Mouse (Mus musculus): ENCODE data around the gene Mamstr.
A peak's percentile ranks its signal among the peaks of the same experiment; 100 is the strongest.
"Not testable (repeated sequence)": the region's sequence is repeated elsewhere in the genome, so short reads cannot be mapped to it uniquely, and the experiment has no call there.

Mamstr gene

DNA sequence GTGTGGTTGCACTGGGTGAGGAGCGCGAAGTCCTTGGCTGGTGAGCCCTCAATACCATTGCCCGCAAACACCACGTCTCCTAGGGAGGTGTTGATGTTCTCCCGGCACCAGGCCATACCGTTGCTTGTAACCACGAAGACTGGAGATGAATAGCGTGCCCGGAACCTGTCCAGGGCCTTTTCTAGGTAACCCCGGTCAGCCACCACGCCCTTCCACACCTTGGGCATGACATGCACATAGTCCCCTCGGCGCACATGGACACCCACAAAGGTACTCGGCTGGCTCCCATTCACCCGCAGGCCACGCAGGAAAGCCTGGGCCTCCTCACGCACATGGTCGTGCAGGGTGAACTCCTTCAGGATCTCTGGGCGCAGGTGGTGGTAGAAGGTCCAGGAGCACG, 10.7 kb downstream of the Mamstr start:
- DNase-seq, result not testable (repeated sequence)

DNA sequence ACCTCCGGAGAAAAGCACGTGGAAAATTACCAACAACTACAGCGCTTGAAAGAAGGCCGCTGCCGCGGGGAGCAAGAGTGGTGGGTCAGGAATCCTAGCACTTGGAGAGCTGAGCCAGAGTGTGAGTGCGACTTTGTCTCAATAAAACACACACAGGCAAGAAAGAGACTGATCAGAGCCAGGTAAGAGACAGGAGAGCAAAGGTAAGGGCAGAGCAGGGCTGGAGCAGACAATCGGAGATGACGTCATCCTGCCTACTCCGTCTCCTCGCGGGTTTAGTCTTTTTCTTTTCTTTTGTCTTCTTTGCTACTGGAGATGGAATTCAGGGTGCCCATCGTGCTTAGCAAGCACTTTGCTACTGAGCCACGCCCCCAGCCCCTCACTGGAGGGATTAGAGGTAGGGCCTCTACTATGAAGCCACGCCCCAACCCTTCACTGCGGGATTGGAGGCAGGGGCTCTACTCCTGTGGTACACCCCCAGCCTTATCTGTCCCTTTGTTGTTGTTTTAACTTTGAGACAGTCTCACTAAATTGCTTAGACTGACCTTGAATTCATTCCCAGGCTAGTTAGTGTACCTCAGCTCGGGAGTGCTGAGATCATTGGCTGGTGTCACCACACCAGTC, 14.8 kb downstream of the Mamstr start:
- DNase-seq, result no peak

DNA sequence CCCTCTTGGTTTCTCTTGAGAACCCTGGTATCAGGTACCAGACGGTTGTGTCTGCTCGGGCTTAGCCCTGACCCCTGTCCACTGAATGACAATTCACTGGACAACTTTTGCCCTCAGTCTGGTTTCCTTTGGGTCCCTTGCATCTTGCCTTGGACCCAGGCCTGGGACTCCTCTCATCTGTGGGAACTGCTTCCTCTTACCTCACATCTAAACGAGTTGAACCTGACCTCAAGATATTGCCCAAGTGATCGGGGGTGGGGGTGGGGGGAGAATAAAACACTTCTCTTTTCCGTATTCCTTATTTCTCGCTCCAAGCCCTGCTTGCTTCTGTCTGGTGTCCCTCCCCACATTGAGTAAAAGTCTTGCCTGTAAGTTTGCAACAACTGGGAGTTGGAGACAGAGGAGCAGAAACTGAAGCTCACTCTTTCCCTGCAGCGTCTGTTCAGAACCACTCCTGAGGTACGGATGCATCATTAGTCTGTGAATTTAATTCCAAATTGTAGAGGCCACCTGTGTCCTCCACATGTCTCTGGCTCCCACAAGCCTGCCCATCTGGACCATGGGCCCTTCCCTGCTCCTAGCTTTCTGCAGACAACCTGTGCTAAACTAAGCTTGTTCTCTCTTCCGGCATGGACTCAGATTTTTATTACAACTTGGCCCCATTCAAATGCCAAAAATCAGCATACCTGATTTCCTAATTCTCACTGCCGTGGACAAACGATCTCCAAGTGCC, 21.1 kb downstream of the Mamstr start:
- no peak for DNase-seq

DNA sequence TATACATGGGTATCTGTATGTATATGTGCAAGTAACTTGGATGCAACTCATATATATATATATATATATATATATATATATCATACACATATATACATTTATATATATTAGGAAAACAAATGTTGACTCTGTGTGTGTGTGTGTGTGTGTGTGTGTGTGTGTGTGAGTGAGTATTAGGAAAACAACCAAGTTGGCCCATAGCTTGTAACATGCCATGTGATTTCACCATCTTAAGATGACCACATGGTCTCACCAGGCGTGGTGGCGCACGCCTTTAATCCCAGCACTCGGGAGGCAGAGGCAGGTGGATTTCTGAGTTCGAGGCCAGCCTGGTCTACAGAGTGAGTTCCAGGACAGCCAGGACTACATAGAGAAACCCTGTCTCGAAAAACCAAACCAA, 21.9 kb downstream of the Mamstr start:
- DNase-seq, result not testable (repeated sequence)

DNA sequence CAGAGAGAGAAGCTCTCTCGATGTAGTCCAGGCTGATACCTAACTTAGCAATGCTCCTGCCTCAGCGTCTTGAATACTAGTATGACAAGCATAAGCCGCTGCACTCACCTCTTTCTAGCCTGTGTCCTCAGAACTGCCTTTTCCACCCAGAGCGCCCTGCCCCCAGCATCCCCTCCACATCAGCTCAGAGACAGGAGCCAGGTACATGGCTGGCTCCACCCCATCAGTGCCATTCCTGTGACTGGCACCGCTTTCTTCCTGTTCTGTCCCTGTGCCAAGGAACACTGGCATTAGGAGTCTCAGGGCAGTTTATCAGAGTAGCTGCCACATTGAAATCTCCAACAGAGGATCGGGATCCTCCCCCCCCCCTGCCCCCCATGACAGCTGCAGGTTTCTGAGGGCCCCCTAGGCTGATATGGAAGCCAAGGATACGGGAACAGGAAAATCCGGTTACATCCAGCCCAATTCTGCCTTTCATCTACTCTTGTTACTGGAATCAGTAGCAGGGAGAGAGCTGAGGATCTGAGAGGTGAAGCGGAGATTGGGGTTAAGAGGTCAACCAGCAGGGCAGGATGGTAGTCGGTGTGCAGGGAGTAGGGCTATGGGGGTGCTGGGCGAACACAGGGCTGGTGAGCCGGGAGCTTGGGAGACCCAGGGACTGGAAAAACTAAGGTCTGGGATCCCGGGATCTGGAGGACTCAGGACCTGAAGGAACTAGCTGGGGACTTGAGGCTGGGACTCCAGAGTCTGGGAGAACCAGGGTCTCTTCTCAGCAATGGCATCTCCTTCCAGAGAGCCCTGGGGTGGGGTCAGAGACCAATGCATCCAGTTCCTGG, 25.7 kb downstream of the Mamstr start:
- no peak for DNase-seq

DNA sequence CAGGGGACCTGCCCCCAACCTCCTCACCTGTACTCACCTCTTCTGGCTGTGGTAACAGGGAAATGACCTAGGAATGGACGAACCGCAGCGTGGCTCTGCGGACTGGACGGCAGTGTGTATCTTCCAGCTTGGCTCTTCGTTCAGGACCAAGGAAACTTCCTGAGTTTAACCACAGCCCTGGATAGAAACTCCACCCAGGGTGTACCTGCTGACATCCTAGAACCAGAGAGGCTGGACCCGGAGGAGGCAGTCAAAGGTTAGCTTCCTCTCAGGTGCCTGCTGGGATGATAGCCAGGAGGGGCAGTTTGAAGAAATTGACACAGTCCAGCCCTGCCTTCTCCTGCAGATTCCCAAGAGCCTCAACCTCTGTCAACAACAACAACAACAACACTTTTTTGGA, 26.4 kb downstream of the Mamstr start, which contains the start of gene Fut2:
TSS of gene Fut2 (minus strand) at position 234 of the 400 bp plus-strand sequence.
- DNase-seq, result no peak

DNA sequence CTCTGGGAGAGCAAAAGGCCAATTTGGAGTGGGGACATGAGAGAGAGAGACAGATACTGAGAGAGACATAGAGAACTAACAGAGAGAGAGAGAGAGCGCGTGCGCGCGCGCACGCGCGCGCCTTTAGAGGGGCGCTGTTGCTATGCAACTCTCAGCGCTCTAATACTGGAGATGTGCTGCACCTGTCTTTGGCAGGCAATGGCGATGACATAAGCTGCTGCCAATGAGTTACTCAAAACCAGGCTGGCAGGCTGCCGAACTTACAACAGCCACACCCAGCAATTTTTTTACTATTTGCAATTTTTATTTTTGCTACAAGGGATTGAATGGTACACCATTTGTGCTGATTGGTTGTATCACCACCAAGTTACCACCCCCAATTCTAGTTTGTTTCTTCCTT, 28.0 kb downstream of the Mamstr start:
- DNase-seq, result no peak

DNA sequence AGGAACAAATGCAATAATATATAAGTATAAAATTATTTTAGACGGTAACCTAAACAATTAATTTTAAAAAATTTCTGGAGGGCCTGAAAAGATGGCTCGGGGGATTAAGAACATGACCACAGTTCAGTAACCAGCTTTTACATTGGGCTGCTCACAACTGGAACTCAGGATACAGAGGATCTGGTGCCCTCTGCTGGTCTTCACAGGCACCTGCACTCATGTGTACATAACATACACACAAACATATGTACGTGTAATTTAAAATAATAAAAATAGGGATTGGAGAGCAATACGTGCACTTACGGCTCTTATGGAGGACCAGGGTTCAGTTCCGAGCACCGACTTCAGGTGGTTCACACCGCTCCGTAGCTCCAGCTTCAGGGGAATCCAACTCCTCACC, 29.1 kb downstream of the Mamstr start:
- no peak for DNase-seq

DNA sequence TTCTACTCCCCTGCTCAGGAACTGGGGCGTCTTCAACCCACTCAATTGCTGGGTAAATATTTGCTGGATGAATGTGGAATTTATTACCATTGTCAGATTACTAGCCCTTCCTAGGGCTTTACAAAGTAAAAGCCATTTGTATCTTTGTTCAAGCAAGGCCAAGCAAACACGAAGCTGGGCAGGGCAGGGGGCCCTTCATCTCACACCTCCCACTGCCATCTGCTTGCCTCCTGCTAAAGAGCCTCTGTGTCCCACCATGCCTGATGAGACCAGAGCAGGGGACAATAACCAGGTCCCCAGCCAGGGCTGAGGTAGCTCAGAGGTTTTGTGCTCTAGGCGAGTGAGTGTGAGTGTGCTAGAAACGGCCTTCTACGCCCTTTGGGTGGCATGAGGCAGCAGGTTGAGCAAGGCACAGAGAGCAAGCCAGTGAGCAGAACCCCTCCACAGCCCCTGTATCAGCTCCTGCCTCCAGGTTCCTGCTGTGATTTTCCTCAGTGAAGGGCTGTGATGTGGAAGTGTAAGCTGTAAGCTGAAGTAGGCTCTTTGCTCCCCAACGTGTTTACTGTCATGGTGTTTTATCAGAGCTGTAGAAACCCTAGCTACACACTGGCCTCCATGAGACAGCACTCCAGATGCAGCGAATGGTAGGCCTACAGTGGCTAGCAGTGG, 38.0 kb downstream of the Mamstr start:
- DNase-seq, result no peak

DNA sequence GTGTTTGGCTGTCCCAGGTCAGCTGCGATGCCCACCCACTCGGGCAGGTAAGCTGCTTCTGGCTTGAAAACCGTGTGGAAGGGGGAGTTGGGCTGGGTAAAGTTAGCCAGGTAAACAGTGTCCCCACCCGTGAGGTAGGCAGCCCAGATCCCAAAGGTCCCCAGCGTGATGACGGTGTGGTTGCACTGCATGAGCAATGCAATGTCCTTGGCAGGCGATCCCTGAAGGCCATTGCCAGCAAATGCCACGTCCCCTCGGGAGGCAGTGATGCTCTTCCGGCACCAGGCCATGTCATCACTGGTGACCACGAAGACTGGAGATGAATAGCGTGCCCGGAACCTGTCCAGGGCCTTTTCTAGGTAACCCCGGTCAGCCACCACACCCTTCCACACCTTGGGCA, 38.7 kb downstream of the Mamstr start:
- no peak for DNase-seq

DNA sequence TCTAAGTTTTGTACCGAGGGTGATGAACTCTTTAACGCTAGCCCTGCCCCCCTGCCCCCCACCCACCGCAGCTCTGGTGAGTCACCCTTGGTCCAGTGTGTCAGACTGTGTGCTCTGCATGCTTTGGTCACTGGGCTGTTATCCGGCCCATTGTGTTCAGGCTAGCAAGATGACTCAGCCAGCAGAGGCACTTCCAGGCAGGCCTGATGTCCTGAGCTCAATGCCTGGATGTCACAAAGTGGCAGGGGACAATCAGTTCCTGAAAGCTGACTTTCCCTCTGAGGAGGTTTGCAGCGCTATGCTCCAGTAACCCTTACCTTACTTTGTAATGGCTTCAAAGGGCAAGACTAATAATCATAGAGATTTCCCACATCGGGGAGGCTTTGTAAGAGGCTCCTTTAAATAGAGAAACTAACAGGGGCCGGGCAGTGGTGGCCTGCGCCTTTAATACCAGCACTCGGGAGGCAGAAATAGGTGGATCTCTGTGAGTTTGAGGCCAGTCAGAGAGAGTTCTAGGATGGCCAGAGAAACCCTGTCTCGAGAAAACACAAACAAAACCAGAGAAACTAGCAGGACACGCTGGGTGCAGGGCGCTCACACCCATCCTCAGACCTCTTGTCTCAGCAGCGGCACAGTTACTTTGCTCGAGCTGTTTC, 40.3 kb downstream of the Mamstr start:
- DNase-seq, result peak; percentile 42 to 57

DNA sequence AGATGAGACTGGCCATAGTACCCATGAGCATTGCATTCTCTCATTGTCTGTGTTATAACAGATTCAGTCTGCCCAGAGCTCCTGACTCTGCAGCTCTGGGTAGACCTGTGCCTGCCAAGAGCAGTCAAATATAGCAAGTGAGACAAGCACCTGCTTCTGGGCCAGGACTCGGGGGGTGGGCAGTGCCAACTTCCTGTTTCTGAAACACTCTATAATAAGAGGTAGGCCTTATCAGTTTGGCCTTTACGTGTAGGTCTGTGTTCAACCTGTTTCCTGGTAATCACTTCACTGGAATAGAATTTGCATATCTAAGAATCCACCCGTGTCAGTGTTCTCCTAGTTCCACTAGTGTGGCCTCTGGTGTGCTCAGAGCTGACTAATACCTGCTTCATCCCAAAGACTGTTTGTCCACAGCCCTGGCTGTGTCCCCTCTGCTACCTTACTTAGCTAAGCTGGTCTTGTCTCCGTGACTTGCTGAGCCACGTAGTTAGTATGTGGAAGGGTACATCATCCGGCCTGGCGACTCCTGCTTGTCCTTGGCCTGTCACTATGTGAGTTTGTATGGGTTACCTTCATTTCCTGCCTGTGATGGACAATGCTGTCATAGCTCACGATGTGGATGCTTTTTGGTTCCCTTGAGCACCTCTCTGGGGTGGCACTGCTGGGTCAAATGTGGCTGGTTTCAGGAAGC, 41.4 kb downstream of the Mamstr start:
- no peak for DNase-seq

DNA sequence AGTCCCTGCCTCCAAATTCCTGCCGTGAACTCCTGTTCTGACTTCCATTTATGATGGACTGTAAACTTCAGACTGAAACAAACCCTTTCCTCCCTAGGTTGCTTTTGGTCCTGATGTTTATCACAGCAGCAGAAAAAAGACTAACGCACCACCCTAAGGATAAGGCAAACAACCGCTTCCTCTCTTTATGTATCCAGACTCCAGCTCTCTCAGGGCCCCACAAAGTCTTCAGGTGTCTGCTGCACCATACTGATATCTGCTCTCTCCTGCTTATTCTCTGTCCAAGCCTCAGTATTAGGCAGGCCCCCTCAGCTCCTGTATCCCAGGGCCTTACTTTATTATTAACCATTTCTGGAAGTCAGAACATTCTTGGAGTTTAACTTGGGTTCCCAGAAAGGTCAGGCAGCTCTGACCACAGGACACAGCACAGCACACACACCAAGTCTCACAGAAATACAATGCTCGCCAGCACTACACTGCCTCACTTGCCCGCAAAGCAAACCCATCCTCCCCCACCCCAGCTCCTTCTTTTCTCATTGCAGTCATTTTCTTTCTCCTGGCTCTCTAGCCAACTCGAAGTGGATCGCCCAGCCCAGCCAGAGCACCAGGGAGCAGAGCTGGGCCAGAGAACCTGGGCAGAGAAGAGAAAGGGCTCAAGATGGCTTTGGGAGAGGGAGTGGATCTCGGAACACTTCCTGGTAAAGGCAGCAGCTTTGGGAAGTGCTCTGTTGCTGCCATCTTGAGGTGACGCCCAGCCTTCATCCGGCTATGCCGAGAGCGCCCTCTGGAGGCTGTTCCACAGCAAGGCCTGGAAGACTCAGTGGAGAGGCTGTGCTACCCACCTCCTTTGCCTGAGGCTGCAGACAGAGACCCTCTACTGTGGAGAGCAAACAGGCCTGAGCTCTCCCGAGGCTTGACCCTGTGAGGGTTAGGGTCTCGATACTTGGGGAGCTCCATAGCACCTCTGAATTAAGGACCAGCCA, 42.7 kb downstream of the Mamstr start:
- peak; percentile 89 to 96 for DNase-seq

DNA sequence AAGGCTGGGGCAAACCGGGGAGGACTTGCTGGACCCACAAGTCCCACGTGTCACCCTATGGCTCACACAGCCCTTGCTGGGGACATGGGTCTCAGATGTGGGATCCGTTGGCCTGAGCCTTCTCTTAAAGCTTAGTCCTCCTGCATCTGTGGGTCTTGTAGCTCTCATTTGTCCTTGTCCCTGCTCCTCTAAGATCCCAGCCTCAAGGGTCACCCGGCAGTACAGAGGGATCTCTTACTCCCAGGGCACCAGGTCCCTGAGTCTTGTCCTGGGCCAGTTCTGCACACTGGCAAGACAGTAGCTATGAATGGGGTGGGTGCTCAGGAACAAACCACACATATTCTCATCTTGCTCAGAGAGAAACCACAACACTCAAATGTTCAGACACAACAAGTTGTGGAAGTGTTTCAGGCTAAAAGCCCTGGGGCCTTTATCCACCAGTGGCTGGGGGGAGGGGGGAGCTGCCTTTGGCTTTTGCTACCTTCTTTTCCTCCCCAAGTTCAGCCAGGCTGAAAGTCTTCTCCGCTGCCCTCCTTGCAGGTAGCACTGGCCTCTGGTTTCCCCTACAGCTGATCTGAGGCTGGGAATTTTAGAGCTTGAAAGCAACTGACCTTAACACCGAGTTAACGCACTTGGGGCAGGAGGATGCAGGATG, 43.7 kb downstream of the Mamstr start, which contains the start of gene Ntn5:
TSS of gene Ntn5 (plus strand) at position 627 of the 655 bp plus-strand sequence.
- DNase-seq, result no peak

DNA sequence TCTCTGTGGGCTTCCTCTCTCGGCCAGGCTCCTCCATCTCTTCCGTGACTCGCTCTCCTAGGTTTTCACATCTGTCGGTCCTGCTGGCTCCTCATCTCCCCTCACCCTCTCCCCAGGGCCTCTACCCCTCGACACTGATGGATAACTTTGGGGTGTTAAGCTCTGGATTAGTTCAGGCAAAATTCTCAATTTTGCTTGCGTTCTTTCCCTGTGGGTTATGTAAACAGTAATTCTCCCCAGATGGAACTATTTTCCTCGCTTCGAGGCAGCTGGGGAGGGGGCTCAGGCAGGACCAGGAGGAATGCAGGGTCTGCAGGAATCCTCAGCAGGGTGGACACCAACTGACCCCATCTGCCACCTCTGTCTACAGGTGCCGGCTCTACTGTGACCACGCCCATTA, 46.0 kb downstream of the Mamstr start:
- DNase-seq, result no peak

DNA sequence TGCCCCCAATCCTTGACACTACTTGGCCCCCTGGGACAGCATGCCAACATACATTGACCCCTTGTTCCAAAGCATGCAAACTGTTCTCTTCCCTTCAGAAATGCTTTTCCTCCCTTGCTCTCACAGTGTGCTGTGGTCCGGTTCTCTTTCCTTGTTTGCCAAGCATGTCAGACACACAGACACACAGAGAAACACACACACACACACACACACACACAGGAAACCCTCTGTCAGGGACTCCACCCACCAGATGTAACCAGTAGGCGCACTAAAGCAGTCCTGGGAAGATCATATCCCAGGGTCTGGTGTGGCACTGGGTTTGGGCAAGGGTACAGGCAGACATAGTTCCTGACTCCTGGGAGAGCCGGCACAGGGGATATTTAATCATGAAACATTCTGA, 47.1 kb downstream of the Mamstr start:
- DNase-seq, result peak in 1 of 2 experiments; percentile 42

DNA sequence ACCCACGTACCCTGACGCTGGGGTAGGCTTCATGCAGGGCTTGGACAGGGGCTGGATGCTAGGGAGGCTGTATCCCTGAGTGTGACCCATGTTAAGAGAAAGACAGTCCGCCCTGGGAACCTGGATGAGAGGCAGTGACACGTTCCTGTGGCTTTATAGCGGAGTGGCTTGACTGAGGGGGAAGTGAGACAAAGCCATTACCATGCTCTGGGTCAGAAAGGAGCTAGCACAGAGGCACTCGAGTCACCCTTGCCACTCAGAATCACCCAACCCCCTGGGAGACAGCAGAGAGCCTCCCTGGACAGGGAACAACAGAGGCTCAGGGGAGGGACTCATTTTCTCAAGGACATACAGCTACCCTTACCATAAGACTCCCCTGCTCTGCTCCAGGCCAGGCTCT, 49.3 kb downstream of the Mamstr start:
- DNase-seq, result no peak

DNA sequence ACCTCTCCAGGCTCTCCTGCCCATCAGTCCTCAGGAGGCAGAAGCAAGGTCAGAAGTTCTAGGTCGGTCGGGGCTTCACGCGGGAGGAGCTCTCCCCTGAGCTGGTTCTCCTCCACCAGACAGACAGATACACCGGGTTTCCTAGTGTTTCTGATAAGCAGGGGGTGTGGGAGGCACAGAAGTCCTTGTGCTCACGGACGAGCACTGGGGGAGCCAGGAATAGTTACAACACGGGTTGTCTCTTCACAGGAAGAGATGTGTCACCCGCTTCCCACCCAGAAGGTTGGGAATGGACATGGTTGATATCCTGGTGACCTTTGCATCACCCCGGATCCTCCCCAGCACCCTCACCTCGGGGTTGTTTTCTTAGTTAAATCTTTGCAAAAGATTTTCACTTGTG, 50.0 kb downstream of the Mamstr start:
- DNase-seq, result peak; percentile 30 to 57

DNA sequence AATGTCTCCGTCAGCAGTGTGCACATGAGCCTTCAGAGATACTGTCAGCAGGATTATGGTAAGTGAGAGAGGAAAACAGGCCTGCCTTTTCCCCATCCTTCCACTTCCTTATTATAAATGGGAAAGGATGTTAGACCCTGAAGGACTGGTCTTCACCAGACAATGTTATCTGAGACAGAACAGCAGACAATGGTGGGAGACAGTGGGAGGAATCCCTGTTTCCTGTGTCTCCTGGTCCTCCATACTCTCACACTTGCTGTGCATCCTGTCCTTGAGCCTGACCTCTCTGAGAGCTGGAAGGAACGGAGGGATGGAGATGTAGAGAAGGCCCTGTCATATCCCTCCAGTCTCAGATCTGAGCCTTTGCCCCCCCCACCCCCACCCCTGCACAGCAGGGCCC, 52.6 kb downstream of the Mamstr start:
- no peak for DNase-seq
